Mouse (Mus musculus): ENCODE results near the gene Gm20388.

DNA sequence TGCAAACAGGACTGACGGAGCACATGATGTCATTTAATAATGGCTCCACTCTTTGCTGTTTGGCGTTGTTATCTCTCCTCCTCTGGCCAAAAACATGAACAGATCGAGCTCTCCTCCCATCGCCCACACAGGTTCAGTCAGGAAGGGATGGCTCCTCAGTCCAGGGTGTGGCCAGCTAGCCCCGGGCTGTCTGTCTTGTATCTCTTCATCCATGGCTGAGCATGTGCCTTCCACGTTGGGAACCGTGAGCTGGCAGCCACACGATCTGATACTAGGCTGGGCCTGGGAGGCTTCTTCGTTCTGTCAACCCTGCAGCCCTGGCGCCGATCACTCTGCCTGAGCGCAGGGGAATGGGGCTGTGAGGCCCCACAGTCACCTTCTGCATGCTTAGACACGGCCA is 1248.2 kb downstream of the Gm20388 start:
- TF ChIP-seq EP300 (IDR thresholded peaks at IDR 0.05; ENCODE audit: low read depth) (no peak), CTCF (IDR thresholded peaks at IDR 0.05; ENCODE audit: low read depth) (no peak)

Measured in liver, embryonic 14.5 days (tissue).